Mouse (Mus musculus): ENCODE data around the gene Cpeb1.

Cpeb1 gene

GRCm38 (mm10) chr7:81371811-81372210 lies 83.5 kb downstream of the Cpeb1 start:
- DNase-seq (ENCODE audit: low read depth, low spot score) = no peak

- DNase-seq (ENCODE audit: low read depth, low spot score) = no peak
Observed at GRCm38 (mm10) chr7:81369724-81370123, 85.5 kb downstream of the Cpeb1 start.

DNA sequence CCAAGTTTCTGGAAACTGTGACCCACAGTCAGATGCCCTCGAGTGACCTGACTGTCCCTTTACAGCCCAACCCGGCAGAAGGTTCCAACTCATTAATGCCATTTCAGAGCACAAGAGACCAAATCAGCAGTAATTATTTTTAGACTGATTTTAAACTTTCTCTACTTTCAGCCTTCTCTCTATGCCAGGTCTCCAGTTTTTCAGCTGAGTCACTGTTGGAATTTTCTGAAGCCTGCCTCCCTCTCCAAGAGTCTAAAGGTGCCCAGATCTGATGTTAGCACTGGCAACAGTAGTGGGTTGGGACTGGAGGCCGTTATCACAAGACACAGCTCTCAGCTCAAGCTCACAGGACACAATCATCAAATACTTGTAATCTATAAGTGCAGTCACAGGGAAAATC lies 87.3 kb downstream of the Cpeb1 start:
- no peak for DNase-seq (ENCODE audit: low read depth, low spot score)

DNA sequence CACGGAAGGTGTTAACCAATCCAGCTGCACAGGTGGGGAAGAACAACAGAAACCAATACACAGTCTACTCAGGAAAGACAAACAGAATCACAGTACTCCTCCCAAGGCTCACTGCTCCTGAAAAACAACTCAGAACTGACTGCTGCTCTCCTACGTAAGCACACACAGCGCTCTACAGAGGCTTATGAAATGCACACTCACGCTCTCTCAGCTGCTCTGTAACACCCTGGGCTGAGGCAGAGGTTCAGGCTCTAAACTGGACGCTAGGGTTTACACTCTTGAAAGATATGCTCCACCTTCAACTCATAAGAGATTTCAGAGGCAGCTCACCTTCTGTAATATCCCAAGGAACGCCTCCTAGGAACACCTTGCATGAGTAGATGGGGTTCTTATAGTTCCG lies 98.3 kb downstream of the Cpeb1 start:
- DNase-seq (ENCODE audit: low read depth, low spot score) = no peak

- DNase-seq (ENCODE audit: low read depth, low spot score) = no peak
Observed at GRCm38 (mm10) chr7:81356360-81356759, 98.9 kb downstream of the Cpeb1 start.

DNA sequence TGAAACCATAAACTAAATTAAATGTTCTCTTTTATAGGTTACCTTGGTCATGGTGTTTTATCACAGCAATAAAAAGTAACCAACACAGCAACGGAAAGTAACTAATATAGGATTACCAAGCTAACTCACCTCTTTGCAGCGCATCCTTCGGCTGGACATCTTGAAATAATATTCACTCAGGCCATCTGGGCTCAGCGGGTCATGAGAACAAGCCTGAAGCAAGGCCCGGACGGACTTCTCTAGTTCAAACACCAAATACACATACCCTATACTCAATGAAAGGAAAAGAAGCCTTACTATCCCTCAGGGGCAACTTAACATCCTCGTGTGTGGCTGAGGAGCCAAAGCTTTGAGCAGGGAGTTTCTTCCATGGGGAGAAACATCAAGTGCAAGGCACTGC lies 99.5 kb downstream of the Cpeb1 start:
- no peak for DNase-seq (ENCODE audit: low read depth, low spot score)

DNA sequence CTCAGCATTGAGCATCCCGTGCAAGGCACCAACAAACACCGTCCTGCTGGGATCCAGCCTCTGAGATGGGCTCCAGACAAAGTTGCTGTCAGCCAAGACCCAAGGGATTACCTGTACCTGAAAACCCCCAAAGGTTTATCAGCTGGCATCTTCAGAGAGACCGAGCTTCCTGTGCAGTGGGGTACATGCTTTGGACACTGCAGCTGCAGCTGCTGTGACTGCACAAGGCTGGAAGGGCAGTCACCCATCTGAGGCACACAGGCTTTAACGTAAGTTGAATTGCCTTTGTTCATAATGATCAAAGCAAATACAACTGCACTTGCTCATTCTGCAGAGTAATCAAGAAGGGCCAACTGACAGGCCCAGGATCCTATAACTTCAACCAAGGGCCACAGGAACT lies 103.4 kb downstream of the Cpeb1 start:
- DNase-seq (ENCODE audit: low read depth, low spot score) = no peak

DNA sequence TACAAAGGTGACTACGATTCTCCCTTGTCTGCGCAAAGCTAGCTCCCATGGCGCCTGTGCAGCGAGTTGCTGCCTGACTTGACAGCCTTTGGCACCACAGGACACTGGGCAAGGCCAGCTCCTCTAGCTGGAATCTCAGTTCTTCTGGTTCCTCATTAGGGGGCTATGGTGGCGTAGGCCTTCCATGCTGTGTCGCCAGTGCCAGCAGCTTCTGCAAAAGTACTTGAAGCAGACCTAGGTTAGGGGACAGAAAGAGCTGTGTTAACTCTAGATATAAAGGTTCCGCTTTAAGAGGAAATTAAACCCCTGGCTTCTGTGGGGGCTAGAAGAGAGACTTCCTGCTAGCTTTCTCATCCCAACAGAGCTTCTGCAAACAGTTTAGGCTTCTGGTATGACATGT lies 107.1 kb downstream of the Cpeb1 start:
- no peak for DNase-seq (ENCODE audit: low read depth, low spot score)

GRCm38 (mm10) chr7:81345447-81346170 lies 109.7 kb downstream of the Cpeb1 start:
- DNase-seq (ENCODE audit: low read depth, low spot score) = no peak

- peak; percentile 85 for DNase-seq (ENCODE audit: low read depth, low spot score)
Observed at GRCm38 (mm10) chr7:81344544-81345446, 110.5 kb downstream of the Cpeb1 start, which contains the start of gene Rps17. Rps17 (minus strand) TSS chr7:81345254.

DNA sequence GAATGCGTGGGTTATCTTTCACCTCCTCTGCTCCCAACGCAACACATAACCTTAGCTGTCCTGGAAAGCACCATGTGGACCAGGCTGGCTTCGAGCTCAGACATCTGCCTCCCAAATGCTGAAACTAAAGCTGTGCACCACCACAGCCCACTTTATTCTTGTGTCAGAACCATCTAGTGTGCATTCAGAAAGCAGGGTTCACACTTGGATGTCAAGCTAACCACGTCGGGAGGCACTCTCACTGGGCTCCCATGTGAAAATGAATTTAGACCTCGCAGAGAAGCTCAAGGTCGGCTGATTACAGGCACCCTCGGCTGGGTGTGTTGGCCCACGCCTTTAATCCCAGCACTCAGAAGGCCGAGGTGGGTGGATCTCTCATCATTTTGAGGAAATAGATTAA lies 111.4 kb downstream of the Cpeb1 start:
- DNase-seq (ENCODE audit: low read depth, low spot score) = no peak

GRCm38 (mm10) chr7:81343316-81343715 lies 111.9 kb downstream of the Cpeb1 start:
- no peak for DNase-seq (ENCODE audit: low read depth, low spot score)

- no peak for DNase-seq (ENCODE audit: low read depth, low spot score)
Observed at GRCm38 (mm10) chr7:81342356-81343094, 112.7 kb downstream of the Cpeb1 start.

DNA sequence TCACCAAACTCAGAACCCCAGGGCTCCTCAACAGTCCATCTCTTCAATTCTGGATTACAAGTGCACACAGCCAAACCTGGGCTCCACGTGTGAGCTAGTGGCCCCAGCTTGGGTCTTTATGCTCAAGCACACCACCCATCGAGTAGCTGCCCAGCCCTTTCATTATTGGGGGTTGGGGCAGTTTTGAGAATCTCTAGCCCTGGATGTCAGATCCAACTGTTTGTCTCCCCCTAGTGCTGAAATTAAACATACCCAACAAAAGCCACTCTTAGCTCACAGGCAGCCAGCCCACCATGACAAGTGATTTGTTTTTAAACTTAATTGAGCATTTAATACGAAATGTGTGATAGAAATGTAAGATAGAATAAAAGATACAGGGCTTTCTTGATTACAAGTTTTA lies 113.7 kb downstream of the Cpeb1 start:
- DNase-seq (ENCODE audit: low read depth, low spot score) = no peak

DNA sequence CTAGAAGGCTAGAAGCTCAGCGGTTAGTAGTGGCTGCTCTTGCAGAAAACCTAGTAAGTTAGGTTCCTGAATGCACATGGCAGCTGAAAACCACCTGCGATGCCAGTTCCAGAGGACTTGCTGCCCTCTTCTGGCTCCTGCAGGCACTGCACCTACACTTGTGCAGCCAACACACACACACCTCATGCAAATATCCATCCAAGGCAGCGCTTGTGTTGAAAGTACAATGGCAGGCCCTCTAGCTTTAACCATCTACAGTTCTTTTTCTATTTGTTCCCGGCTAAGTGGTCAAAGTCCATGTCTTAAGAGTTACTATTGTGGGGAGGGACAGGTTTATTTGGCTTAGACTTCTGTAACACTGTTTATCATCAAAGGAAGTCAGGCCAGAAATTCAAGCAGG lies 115.5 kb downstream of the Cpeb1 start:
- DNase-seq (ENCODE audit: low read depth, low spot score) = peak; percentile 64

DNA sequence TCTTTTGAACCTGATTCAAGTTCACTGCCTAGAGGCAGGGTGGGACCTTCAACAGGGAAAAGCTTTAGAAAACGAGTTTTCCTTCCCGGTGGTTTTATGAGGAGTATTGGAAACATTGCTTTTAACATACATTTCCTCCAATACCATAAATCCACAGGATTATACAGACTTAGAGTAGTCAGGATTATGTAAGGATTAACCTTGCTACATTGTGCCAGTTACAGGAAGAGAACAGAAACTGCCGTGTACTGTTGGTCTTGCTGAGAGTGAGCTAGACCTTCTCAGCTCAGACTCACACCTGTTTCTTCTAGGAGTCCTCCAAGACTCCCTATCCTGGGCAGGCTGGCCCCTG lies 116.8 kb downstream of the Cpeb1 start:
- no peak for DNase-seq (ENCODE audit: low read depth, low spot score)

DNA sequence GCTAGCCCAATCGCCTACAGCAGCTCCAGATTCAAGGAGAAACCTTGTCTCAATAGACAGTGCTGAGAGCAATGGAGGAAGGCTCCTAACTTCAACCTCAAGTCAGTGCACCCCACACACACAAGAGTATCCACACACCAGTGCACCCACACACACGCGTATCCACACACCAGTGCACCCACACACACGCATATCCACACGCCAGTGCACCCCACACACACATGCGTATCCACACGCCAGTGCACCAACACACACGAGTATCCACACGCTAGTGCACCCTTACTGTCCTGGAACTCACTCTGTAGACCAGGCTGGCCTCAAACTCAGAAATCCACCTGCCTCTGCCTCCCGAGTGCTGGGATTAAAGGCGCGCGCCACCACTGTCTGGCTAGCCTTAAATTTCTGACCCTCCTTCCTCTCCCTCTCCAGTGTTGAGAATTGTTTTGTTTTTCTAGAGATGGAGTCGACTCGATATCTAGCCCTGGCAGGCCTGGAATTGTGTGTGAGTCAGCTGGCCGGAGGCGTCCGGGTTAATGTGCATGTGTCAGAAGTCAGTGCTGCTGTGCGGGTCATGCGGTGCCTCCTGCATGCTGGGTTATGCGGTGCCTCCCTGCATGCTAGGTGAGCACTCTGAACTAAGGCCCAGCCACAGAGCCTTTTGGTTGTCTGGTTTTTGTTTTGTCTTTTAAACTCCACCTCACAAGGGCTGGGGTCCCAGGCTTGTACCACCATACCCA lies 117.3 kb downstream of the Cpeb1 start:
- DNase-seq (ENCODE audit: low read depth, low spot score) = no peak

- peak; percentile 66 for DNase-seq (ENCODE audit: low read depth, low spot score)
Observed at GRCm38 (mm10) chr7:81336432-81336786, 118.9 kb downstream of the Cpeb1 start.

- DNase-seq (ENCODE audit: low read depth, low spot score) = no peak
Observed at GRCm38 (mm10) chr7:81335705-81336431, 119.4 kb downstream of the Cpeb1 start.

DNA sequence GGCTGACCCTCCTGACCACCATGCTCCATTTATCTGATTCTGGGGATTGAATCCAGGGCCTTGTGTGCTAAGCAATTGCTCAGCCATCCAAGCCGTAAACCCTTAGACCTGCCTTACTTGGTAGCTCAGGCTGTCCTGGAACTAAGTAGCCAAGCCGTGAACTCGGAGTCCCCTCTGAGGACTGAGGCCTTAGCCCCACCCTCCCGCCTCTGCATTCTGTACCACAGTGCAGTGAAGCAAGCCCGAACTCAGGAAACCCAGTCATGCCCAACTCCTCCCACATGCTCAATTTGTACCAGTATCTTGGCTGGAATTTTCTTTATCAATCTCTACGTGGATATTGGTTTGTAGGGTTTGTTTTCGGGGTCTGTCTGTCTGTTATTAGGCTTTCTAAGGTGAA lies 123.4 kb downstream of the Cpeb1 start:
- DNase-seq (ENCODE audit: low read depth, low spot score) = no peak

DNA sequence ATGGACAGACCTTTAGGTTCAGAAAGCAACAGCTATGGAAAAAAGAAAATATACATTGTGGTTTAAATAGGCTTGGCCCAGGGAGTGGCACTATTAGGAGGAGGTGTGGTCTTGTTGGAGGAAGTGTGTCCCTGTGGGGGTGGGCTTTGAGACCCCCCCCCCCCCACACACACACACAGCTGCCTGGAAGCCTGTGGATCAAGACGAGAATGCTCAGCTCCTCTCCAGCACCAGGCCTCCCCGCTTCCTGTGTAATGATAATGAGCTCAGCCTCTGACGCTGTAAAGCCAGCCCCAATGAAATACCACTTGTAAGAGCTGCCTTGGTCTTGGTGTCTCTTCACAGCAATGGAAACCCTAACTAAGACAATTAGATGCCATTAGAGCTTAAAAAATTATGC lies 124.5 kb downstream of the Cpeb1 start:
- DNase-seq (ENCODE audit: low read depth, low spot score) = no peak

Data from WW6 (cell line).